Mouse (Mus musculus): ENCODE measurements around the gene Smyd1.

GRCm38 (mm10) chr6:71254456-71254855 is 67.6 kb downstream of the Smyd1 start:
- TF ChIP-seq POLR2A (IDR thresholded peaks at IDR 0.05; ENCODE audit: borderline replicate concordance, insufficient read depth, low read length) (no peak), CTCF (IDR thresholded peaks at IDR 0.05; ENCODE audit: borderline replicate concordance, insufficient read depth, low read depth, low read length) (no peak)

Data from cerebellum, adult 2 months (tissue).